32 mouse cellular contexts compared by ENCODE assay signal in genomic region chr17:5453657-5454056, GRCm38 (mm10). TPM values are rescaled to one million over a fixed set of nuclear protein-coding genes. Genes with fewer than 3 reads are reported as not detected.
"Had no signal": no experiment of that assay in that cellular context is flagged by ENCODE, and none has a peak within 500 bp of the region (broad histone marks: within the 10 kb centered on the region; RNA-seq: fewer than 3 reads in every experiment).

No protein-coding gene starts in this region.

- H3K9me3 ChIP-seq: heart, embryonic 13.5 days; heart, embryonic 15.5 days; hindbrain, embryonic 13.5 days; hindbrain, embryonic 15.5 days; kidney, embryonic 15.5 days; limb, embryonic 13.5 days; limb, embryonic 15.5 days; liver, embryonic 12.5 days had no signal

- H3K4me2 ChIP-seq: heart, embryonic 11.5 days; heart, embryonic 13.5 days; heart, embryonic 15.5 days; hindbrain, embryonic 13.5 days; hindbrain, embryonic 15.5 days; kidney, embryonic 15.5 days; limb, embryonic 13.5 days; limb, embryonic 15.5 days; liver, embryonic 12.5 days had no signal

- H3K36me3 ChIP-seq: heart, embryonic 13.5 days; heart, embryonic 15.5 days; hindbrain, embryonic 13.5 days; hindbrain, embryonic 15.5 days; kidney, embryonic 15.5 days; limb, embryonic 13.5 days; limb, embryonic 15.5 days; liver, embryonic 12.5 days had no signal

- H3K4me3 ChIP-seq: heart, adult 2 months; heart, embryonic 13.5 days; heart, embryonic 15.5 days; hindbrain, embryonic 13.5 days; hindbrain, embryonic 15.5 days; kidney, embryonic 15.5 days; limb, embryonic 13.5 days; limb, embryonic 15.5 days; liver, embryonic 12.5 days had no signal

- H3K4me1 ChIP-seq: heart, embryonic 15.5 days; hindbrain, embryonic 13.5 days; hindbrain, embryonic 15.5 days; kidney, embryonic 15.5 days; limb, embryonic 13.5 days; limb, embryonic 15.5 days; liver, embryonic 12.5 days had no signal

- H3K9ac ChIP-seq: heart, embryonic 13.5 days; heart, embryonic 15.5 days; hindbrain, embryonic 13.5 days; hindbrain, embryonic 15.5 days; kidney, embryonic 15.5 days; limb, embryonic 13.5 days; limb, embryonic 15.5 days; liver, embryonic 12.5 days; liver, embryonic 14.5 days had no signal

- H3K27me3 ChIP-seq: heart, embryonic 15.5 days; hindbrain, embryonic 15.5 days had no signal

- DNase-seq: gastrocnemius, postnatal 14 days; gastrocnemius, postnatal 36 days; heart, adult 11 months; heart, adult 2 months; heart, postnatal 14 days; heart, postnatal 36 days; kidney, adult 11 months; kidney, adult 2 months; kidney, adult 9 months; kidney, postnatal 14 days; kidney, postnatal 36 days; layer of hippocampus, adult 9-11 months; layer of hippocampus, postnatal 36 days had no signal

- H3K27ac ChIP-seq: heart, adult 2 months; heart, embryonic 13.5 days; heart, embryonic 15.5 days; hindbrain, embryonic 13.5 days; hindbrain, embryonic 15.5 days; hindbrain, postnatal 0 days; kidney, embryonic 15.5 days; kidney, postnatal 0 days; limb, embryonic 13.5 days; limb, embryonic 15.5 days; liver, embryonic 12.5 days; liver, embryonic 14.5 days had no signal

- ATAC-seq: hindbrain, postnatal 0 days; intestine, embryonic 16.5 days; liver, embryonic 12.5 days had no signal

RNA-seq across cellular contexts. Expression of gene Ldhal6b, which starts 35.1 kb away (rescaled TPM):
- total RNA-seq: hematopoietic stem cell, adult 5-6 weeks had no signal
- polyA plus RNA-seq: heart, embryonic 11.5 days; heart, embryonic 13.5 days; heart, embryonic 15.5 days; heart, postnatal 0 days; hindbrain, embryonic 11.5 days; hindbrain, embryonic 15.5 days; hindbrain, postnatal 0 days; intestine, embryonic 16.5 days; kidney, embryonic 15.5 days; kidney, postnatal 0 days; large intestine, adult 2 months; limb, embryonic 11.5 days; limb, embryonic 13.5 days; limb, embryonic 15.5 days; liver, embryonic 12.5 days; liver, embryonic 16.5 days had no signal
